Mouse (Mus musculus): ENCODE measurements at regions not wholly inside any gene's neighbourhood (a gene's known extent, or its start where the extent isn't known, plus 50 kb on each side); places are given as distances from the start of the nearest gene placed in this dataset.

DNA sequence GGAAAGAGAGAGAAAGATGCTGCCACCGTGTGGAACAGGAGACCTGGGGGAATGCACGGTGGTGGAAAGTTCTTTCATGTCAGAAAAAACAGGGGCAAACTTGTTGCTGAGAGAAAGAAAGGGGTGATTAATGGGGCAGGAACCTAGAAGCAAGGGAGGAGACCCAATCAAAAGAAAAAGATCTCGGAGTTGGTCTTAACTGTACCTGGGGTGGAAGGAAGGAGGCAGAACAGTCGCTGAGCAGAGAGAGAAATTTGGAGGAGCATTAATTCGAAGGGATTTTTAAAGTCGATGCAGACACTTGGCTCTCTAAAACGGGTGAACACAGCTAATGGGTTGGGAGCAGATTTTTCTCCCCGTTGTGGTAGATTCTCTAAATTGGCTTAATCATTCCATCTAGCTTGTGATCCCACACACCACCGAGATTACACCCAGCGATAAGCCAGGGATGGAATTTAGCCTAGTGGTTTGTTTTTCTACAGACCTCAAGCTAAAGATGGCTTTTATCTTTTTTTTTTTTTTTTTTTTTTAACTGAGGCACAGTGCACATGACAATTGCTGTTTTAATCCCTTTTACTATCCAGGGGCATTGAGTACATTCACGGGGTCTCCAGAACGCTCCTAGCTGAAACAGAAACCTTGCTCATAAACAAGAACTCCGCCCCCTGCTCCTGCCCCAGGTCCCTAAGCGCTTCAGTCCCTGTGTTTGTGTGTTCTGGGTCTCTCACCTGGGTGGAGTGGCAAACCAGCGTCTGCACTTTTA, 73.1 kb upstream of the Cpm start:
- DNase-seq (ENCODE audit: inconsistent age in 2 of 2, low spot score in 1 of 2), result no peak

DNA sequence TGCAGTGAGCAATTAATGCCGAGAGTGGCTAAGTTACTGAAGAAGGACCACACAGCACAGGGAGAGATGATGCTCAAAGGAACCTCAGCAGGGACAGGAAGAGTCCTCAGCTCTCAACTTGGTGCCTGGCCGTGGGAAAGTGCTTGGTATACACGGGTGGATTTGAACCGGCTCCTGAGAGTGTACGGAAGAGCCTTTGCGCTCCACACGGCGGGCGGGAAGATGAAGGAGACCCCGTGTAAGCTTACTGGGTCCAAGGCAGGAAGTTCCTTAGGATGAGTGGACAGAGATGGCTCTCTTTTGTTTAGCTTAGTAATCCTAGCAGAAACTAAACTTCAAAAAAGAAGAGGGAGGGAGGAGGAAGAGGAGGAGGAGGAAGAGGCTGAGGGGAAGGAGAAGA, 73.8 kb upstream of the Cpm start:
- no peak for DNase-seq (ENCODE audit: inconsistent age in 2 of 2, low spot score in 1 of 2)

DNA sequence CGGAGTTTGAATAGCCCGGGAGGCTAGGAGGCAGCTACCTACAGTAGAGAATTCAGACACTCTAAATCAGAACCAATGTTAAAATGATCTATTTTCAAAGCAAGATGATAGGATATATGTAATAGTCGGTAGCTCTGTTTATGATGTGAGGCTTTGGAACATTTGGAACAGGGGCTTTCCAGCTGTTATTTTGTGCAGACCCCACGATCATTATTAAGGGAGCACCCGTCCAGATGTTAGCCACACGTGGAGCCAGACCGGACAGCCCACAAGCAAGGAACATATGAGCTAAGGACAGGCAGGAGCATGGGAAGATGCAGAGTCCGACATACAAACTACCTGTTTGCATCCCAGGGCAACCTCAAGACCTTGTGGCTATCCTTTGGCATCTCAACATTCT, 74.3 kb upstream of the Cpm start:
- DNase-seq (ENCODE audit: inconsistent age in 2 of 2, low spot score in 1 of 2), result no peak

DNA sequence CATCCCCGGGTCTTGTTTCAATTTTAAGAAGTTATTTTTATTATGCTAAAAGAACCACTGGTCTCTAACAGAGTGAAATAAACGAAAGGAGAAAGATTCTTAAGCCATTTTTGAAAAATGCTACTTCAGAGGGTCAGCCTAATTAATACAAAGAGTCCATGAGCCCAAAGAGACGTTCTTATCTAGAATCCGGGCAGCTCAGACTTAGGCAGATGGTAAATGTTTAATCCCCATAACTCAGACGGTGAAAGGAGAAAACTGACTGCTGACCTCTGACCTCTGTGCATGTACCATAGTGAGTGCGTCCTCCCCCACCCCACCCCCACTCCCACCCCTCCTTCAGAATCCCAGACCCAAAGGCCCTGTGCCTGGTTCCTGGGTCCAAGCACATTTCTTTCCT, 74.8 kb upstream of the Cpm start:
- DNase-seq (ENCODE audit: inconsistent age in 2 of 2, low spot score in 1 of 2), result no peak

GRCm38 (mm10) chr10:117553211-117554186, 75.8 kb upstream of the Cpm start:
- no peak for DNase-seq (ENCODE audit: inconsistent age in 2 of 2, low spot score in 1 of 2)

- DNase-seq (ENCODE audit: inconsistent age in 2 of 2, low spot score in 1 of 2), result no peak
Measured at GRCm38 (mm10) chr10:117552049-117552652, 77.1 kb upstream of the Cpm start.

- DNase-seq (ENCODE audit: inconsistent age in 2 of 2, low spot score in 1 of 2), result no peak
Measured at GRCm38 (mm10) chr10:117551234-117552048, 77.9 kb upstream of the Cpm start.

GRCm38 (mm10) chr10:117549854-117550605, 79.3 kb upstream of the Cpm start:
- no peak for DNase-seq (ENCODE audit: inconsistent age in 2 of 2, low spot score in 1 of 2)

GRCm38 (mm10) chr10:117549506-117549830, 79.8 kb upstream of the Cpm start:
- DNase-seq (ENCODE audit: inconsistent age in 2 of 2, low spot score in 1 of 2), result no peak

DNA sequence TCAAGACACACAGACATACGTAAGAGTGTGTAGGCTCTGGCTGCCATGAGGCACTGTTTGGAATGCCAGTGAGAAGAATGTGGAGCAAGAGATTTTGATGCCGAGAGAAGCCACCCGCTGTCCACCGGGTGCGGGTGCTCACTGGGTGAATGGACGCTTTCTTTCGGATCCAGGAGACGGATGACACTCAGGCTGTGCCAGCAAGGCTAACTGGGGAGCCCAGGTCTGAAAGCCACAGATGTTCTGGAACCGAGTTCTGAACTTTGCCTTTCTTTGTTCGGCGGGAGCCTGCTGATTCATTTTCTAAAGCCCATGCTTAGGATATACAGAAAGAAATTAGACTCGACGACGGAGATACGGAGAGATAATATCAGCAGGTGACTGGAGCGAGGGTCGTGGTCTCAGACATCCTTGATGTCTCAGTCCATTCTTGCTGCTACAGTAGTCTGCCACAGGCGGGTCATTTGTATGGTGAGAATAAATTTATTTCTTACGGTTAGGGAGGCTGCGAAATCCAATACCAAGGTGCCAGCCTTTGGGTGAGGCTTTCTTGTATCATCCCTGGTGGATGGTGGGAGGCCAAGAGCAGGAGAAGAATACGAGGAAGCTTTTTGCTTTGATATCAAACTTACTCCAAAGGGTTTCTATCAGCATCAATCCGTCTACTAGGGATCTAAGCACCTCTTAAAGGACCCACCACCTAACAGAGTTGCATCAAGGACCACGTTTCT, 80.4 kb upstream of the Cpm start:
- DNase-seq (ENCODE audit: inconsistent age in 2 of 2, low spot score in 1 of 2), result no peak

- no peak for DNase-seq (ENCODE audit: inconsistent age in 2 of 2, low spot score in 1 of 2)
Measured at GRCm38 (mm10) chr10:117548262-117548661, 81.0 kb upstream of the Cpm start.

DNA sequence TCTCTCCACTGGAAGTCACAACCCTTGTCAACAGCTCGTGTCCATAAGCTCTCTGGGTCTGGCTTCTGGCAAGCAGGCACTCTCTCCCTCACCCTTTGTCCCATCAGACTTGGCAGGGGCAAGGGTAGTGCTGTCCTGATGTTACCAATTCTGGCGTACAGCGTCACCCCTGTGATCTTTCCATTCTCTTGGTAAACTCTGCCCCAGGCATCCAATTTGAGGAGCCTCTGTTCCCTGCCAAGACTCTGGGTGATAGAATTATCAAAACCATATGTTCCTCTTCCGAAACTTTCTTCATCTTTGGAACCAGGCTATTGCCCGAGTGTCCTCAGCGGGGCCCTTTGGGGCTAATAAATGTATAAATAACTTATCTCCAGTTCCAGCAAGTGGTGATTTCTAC, 82.0 kb upstream of the Cpm start:
- no peak for DNase-seq (ENCODE audit: inconsistent age in 2 of 2, low spot score in 1 of 2)

DNA sequence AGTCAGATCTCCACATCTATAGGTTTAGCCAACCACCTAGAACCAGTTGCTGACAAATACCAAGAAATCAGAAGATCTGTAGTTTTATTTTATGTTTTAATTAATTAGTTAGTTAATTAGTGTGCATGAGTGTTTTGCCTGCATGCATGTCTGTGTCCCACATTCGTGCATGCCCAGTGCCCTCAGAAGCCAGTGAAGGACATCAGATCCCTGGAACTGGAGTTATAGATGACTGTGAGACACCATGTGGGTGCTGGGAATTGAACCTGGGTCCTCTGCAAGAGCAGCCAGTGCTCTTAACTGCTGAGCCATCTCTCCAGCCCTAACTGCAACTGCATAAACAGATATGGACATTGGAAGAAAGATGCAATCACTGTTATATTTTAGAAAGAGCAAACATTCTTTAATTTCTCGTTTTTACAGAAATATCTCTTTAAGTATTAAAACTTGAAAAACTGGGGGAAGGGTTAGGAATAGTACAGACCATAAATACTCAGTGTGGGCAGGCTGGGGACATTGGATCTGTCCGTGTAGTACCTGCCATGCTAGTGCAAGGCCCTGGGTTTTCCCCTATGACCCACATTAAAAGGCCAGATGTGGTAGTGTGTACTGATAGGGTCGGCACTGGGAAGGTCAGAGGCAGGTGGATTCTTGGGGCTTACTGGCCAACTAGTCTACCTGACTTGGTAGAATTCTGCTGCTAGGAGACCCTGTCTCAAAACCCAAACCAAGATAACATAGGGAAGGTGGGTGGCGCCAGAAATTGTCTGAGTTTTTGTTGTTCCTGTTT, 83.3 kb upstream of the Cpm start:
- no peak for DNase-seq (ENCODE audit: inconsistent age in 2 of 2, low spot score in 1 of 2)

GRCm38 (mm10) chr10:117544680-117545546, 84.4 kb upstream of the Cpm start:
- DNase-seq (ENCODE audit: inconsistent age in 2 of 2, low spot score in 1 of 2), result no peak

GRCm38 (mm10) chr10:117543995-117544679, 85.2 kb upstream of the Cpm start:
- DNase-seq (ENCODE audit: inconsistent age in 2 of 2, low spot score in 1 of 2), result no peak

DNA sequence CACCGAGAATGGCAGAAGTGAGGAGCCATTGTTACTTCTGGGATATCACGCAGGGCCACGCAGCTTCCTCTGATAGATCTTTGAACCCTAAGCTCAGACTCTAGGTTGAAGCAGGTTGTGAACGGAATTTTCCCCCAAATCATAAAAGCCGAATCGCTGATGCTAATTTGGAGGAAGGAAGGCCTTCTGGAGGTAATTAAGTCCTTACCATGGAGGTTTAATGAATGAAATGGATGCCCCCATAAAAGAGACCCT, 85.7 kb upstream of the Cpm start:
- no peak for DNase-seq (ENCODE audit: inconsistent age in 2 of 2, low spot score in 1 of 2)

GRCm38 (mm10) chr10:117542886-117543695, 86.2 kb upstream of the Cpm start:
- no peak for DNase-seq (ENCODE audit: inconsistent age in 2 of 2, low spot score in 1 of 2)

Measured in adrenal gland, adult (tissue).